Mouse (Mus musculus) E14TG2a.4 (cell line): ENCODE measurements around the gene Slx4ip.

Source experiments
- CTCF ChIP-seq: conservative IDR thresholded peaks from 2 replicates; pipeline ENCODE4 v1.5.1; 2014; ENCODE audit warnings: low read length
- POU5F1 ChIP-seq: IDR thresholded peaks from 2 replicates; pipeline ENCODE4 v1.6.1; 2014; ENCODE audit warnings: low read length, borderline replicate concordance

DNA sequence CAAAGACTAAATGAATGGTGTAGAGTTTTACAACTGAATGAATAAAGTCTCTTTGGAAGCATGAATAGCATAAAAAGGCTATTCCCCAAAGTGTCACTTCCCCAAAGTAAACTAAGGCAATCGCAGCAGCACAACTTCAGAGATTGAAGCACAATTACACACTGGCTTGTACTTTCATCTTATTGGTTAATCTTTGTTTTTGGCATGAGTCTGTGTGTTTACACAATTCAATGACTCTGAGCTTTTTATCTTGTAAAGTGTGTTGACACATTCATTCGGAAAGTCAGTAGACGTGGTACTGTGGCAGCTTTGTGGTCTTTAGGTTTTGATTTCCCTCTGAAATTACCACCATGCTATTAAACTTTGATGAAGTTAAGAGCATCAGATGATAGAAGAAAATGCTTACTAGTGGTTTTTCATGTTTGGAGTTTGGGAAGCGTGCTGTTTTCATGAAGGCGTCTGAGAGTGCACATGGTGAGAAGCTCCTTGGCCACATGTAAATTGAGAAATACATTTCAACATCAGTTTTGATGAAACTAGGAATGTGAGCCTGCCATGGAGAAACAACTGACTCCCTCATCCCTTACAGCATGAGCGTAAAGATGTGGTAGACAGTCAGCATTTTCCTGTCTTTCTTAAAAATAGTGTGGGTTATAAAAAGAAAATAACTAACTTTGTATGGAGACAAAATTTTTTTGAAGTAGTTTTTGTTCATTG, 88.2 kb downstream of the Slx4ip start:
- TF ChIP-seq CTCF: no peak
- no peak for TF ChIP-seq POU5F1
